Mouse (Mus musculus): Measurements from ENCODE around the gene Fam162b. TPM values are rescaled to one million over a fixed set of nuclear protein-coding genes. Genes with fewer than 3 reads are reported as not detected.

Gene Fam162b
- not detected for polyA plus RNA-seq (2012; fragmentation: generic; extraction: Trizol)

DNA sequence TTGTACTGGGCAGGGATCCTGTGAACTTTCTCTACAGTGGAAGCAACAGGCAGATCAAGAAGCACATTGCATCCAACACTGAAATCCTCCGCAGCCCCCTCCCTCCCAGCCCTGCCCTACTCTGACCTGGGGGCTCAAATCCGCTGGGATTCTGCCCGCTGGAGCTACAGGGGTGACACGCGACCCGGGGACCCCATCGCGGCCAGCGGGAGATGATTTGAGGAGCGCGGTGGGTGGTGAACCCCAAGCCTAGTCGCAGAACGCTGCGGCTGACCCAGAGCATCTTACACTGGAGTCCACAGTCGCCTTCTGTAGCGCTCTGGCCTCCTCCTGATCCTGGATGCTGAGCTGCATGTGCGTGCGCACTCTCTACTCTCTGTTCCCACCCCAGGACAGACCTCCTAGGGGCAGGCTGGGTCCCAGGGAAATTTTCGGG, at the start of gene Fam162b:
TSS of gene Fam162b (minus strand) at position 379 of the 436 bp plus-strand sequence.
- Histone ChIP-seq H3K4me3 (no peak within 1 kb of the TSS), H3K4me2 (ENCODE audit: low read depth) (no peak within 1 kb of the TSS), H3ac (ENCODE audit: control insufficient read depth, insufficient read length) (no peak within 1 kb of the TSS), H3K79me2 (ENCODE audit: control insufficient read depth, insufficient read depth) (no peaks in the 10 kb centered on the region), H3K36me3 (ENCODE audit: control insufficient read depth, insufficient read depth) (no peaks in the 10 kb centered on the region), H3K27me3 (ENCODE audit: control insufficient read depth, insufficient read depth, insufficient read length) (no peaks in the 10 kb centered on the region)
- TF ChIP-seq TCF3 (IDR thresholded peaks at IDR 0.05; ENCODE audit: insufficient read length, low read depth) (no peak), USF1 (IDR thresholded peaks at IDR 0.05; ENCODE audit: low read depth) (no peak), POLR2A (IDR thresholded peaks at IDR 0.05; ENCODE audit: insufficient read length, low read depth) (no peak), MYOG (IDR thresholded peaks at IDR 0.05; ENCODE audit: control insufficient read depth in 1 of 3, insufficient read depth in 1 of 3, insufficient read length in 2 of 3, low read depth in 2 of 3) (no peak), POLR2AphosphoS2 (IDR thresholded peaks at IDR 0.05; ENCODE audit: insufficient read length, low read depth) (no peak), MYOD1 (IDR thresholded peaks at IDR 0.05; ENCODE audit: control insufficient read depth in 1 of 3, insufficient read length in 2 of 3, low read depth in 2 of 3) (no peak), MAX (IDR thresholded peaks at IDR 0.05; ENCODE audit: low read depth) (no peak), CEBPB (IDR thresholded peaks at IDR 0.05; ENCODE audit: insufficient read depth, poor library complexity, severe bottlenecking) (no peak), TCF12 (IDR thresholded peaks at IDR 0.05; ENCODE audit: insufficient read depth, poor library complexity, severe bottlenecking) (no peak), SRF (IDR thresholded peaks at IDR 0.05; ENCODE audit: control insufficient read depth, insufficient read length, low read depth) (no peak), E2F4 (IDR thresholded peaks at IDR 0.05; ENCODE audit: insufficient read depth) (no peak), REST (IDR thresholded peaks at IDR 0.05; ENCODE audit: insufficient read depth, insufficient read length) (no peak)

DNA sequence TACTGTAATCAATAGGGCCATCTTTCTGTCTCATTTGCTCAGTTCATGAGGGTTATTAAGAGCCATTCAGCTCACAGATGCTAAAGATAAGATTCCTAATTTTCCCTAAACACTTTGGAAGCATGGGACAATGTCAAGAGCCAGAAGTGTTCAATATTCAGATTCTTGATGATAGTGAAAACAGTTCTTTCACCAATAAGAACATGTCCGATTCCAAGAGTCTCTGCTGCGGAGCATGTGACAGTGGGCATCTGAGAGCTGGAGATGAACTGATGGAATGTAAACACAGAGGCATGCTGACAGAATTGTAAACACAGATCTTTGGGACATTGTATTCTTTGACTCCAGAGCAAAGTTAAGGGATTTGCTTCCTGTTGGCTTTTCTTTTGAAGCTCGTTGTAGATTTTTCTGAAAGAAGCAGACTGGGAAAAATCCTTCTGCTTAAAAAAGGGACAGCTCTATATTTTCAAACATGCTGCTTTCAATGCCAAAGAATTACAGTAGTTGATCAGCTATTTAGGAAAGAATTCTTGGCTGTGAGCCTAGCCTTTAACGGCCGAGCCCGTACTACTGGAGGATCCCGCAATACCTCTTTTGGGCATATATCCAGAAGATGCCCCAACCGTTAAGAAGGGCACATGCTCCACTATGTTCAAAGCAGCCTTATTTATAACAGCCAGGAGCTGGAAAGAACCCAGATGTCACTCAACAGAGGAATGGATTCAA, 41.3 kb upstream of the Fam162b start, which contains the start of gene Gprc6a:
TSS of gene Gprc6a (minus strand) at position 51 of the 726 bp plus-strand sequence.
- H3K4me2 ChIP-seq (ENCODE audit: low read depth) = no peak within 1 kb of the TSS
- no peaks in the 10 kb centered on the region for H3K27me3 ChIP-seq (ENCODE audit: control insufficient read depth, insufficient read depth, insufficient read length)
- H3ac ChIP-seq (ENCODE audit: control insufficient read depth, insufficient read length) = no peak within 1 kb of the TSS
- no peaks in the 10 kb centered on the region for H3K36me3 ChIP-seq (ENCODE audit: control insufficient read depth, insufficient read depth)
- TF ChIP-seq CEBPB (IDR thresholded peaks at IDR 0.05; ENCODE audit: insufficient read depth, poor library complexity, severe bottlenecking) (no peak), E2F4 (IDR thresholded peaks at IDR 0.05; ENCODE audit: insufficient read depth) (no peak), USF1 (IDR thresholded peaks at IDR 0.05; ENCODE audit: low read depth) (no peak), MYOG (IDR thresholded peaks at IDR 0.05; ENCODE audit: control insufficient read depth in 1 of 3, insufficient read depth in 1 of 3, insufficient read length in 2 of 3, low read depth in 2 of 3) (no peak), TCF12 (IDR thresholded peaks at IDR 0.05; ENCODE audit: insufficient read depth, poor library complexity, severe bottlenecking) (no peak), MAX (IDR thresholded peaks at IDR 0.05; ENCODE audit: low read depth) (no peak), REST (IDR thresholded peaks at IDR 0.05; ENCODE audit: insufficient read depth, insufficient read length) (no peak), POLR2AphosphoS2 (IDR thresholded peaks at IDR 0.05; ENCODE audit: insufficient read length, low read depth) (no peak)
- no peaks in the 10 kb centered on the region for H3K79me2 ChIP-seq (ENCODE audit: control insufficient read depth, insufficient read depth)
- H3K4me3 ChIP-seq = no peak within 1 kb of the TSS

DNA sequence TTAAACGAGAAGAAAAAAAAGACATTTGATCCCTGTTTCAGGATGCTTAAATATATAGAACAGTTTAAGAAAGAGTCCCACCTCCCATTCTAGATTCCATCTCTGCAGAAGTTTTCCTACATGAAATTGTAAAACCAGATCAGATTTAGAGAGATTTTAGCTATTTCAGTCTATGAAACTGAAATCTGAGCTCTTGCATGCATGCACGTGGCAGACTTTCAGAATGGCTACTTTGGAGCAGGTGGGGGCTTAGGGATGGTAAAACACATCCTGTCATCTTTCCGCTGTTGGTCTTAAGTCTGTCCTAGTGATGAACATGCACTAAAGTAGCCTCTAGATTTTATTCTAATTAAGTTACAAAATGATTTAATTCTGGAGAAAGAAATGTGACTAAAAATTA, 30.9 kb upstream of the Fam162b start:
- TF ChIP-seq MYOD1 (IDR thresholded peaks at IDR 0.05; ENCODE audit: control insufficient read depth in 1 of 3, insufficient read length in 2 of 3, low read depth in 2 of 3) = no peak
- no peak for TF ChIP-seq TCF3 (IDR thresholded peaks at IDR 0.05; ENCODE audit: insufficient read length, low read depth)
- no peak for TF ChIP-seq SRF (IDR thresholded peaks at IDR 0.05; ENCODE audit: control insufficient read depth, insufficient read length, low read depth)
- TF ChIP-seq E2F4 (IDR thresholded peaks at IDR 0.05; ENCODE audit: insufficient read depth) = no peak
- TF ChIP-seq MAX (IDR thresholded peaks at IDR 0.05; ENCODE audit: low read depth) = no peak
- no peak for TF ChIP-seq POLR2A (IDR thresholded peaks at IDR 0.05; ENCODE audit: insufficient read length, low read depth)
- no peak for TF ChIP-seq USF1 (IDR thresholded peaks at IDR 0.05; ENCODE audit: low read depth)
- Histone ChIP-seq H3K36me3 (ENCODE audit: control insufficient read depth, insufficient read depth) (no peaks in the 10 kb centered on the region), H3K79me2 (ENCODE audit: control insufficient read depth, insufficient read depth) (no peaks in the 10 kb centered on the region), H3ac (ENCODE audit: control insufficient read depth, insufficient read length) (no peak overlapping the region), H3K4me2 (ENCODE audit: low read depth) (no peak overlapping the region), H3K27me3 (ENCODE audit: control insufficient read depth, insufficient read depth, insufficient read length) (no peaks in the 10 kb centered on the region), H3K4me3 (no peak overlapping the region)

- no peak overlapping the region for H3K4me3 ChIP-seq
- H3K79me2 ChIP-seq (ENCODE audit: control insufficient read depth, insufficient read depth) = no peaks in the 10 kb centered on the region
- no peak overlapping the region for H3ac ChIP-seq (ENCODE audit: control insufficient read depth, insufficient read length)
- H3K36me3 ChIP-seq (ENCODE audit: control insufficient read depth, insufficient read depth) = no peaks in the 10 kb centered on the region
- H3K27me3 ChIP-seq (ENCODE audit: control insufficient read depth, insufficient read depth, insufficient read length) = no peaks in the 10 kb centered on the region
- TF ChIP-seq REST (IDR thresholded peaks at IDR 0.05; ENCODE audit: insufficient read depth, insufficient read length) (no peak), MYOG (IDR thresholded peaks at IDR 0.05; ENCODE audit: control insufficient read depth in 1 of 3, insufficient read depth in 1 of 3, insufficient read length in 2 of 3, low read depth in 2 of 3) (no peak), MYOD1 (IDR thresholded peaks at IDR 0.05; ENCODE audit: control insufficient read depth in 1 of 3, insufficient read length in 2 of 3, low read depth in 2 of 3) (no peak), TCF3 (IDR thresholded peaks at IDR 0.05; ENCODE audit: insufficient read length, low read depth) (no peak)
- no peak overlapping the region for H3K4me2 ChIP-seq (ENCODE audit: low read depth)
Observed at GRCm38 (mm10) chr10:51620126-51620525, 29.8 kb upstream of the Fam162b start.

- TF ChIP-seq POLR2AphosphoS2 (IDR thresholded peaks at IDR 0.05; ENCODE audit: insufficient read length, low read depth) = no peak
- no peak for TF ChIP-seq E2F4 (IDR thresholded peaks at IDR 0.05; ENCODE audit: insufficient read depth)
- TF ChIP-seq TCF12 (IDR thresholded peaks at IDR 0.05; ENCODE audit: insufficient read depth, poor library complexity, severe bottlenecking) = no peak
- TF ChIP-seq MYOG (IDR thresholded peaks at IDR 0.05; ENCODE audit: control insufficient read depth in 1 of 3, insufficient read depth in 1 of 3, insufficient read length in 2 of 3, low read depth in 2 of 3) = no peak
- TF ChIP-seq CEBPB (IDR thresholded peaks at IDR 0.05; ENCODE audit: insufficient read depth, poor library complexity, severe bottlenecking) = no peak
- no peak for TF ChIP-seq MYOD1 (IDR thresholded peaks at IDR 0.05; ENCODE audit: control insufficient read depth in 1 of 3, insufficient read length in 2 of 3, low read depth in 2 of 3)
- TF ChIP-seq MAX (IDR thresholded peaks at IDR 0.05; ENCODE audit: low read depth) = no peak
- TF ChIP-seq POLR2A (IDR thresholded peaks at IDR 0.05; ENCODE audit: insufficient read length, low read depth) = no peak
- no peak for TF ChIP-seq REST (IDR thresholded peaks at IDR 0.05; ENCODE audit: insufficient read depth, insufficient read length)
- TF ChIP-seq USF1 (IDR thresholded peaks at IDR 0.05; ENCODE audit: low read depth) = no peak
- no peak for TF ChIP-seq SRF (IDR thresholded peaks at IDR 0.05; ENCODE audit: control insufficient read depth, insufficient read length, low read depth)
- TF ChIP-seq TCF3 (IDR thresholded peaks at IDR 0.05; ENCODE audit: insufficient read length, low read depth) = no peak
Observed at GRCm38 (mm10) chr10:51618538-51618937, 28.2 kb upstream of the Fam162b start.

More at GRCm38 (mm10) chr10:51618538-51618937, 28.2 kb upstream of the Fam162b start:
- no peaks in the 10 kb centered on the region for H3K79me2 ChIP-seq (ENCODE audit: control insufficient read depth, insufficient read depth)
- H3K4me2 ChIP-seq (ENCODE audit: low read depth) = no peak overlapping the region
- no peaks in the 10 kb centered on the region for H3K36me3 ChIP-seq (ENCODE audit: control insufficient read depth, insufficient read depth)
- H3ac ChIP-seq (ENCODE audit: control insufficient read depth, insufficient read length) = no peak overlapping the region
- no peak overlapping the region for H3K4me3 ChIP-seq
- no peaks in the 10 kb centered on the region for H3K27me3 ChIP-seq (ENCODE audit: control insufficient read depth, insufficient read depth, insufficient read length)

Data from myocyte (in vitro differentiated cells).